Mouse (Mus musculus) cortical plate, adult 2 months (tissue): ENCODE measurements around the gene Gypa.

Experiments used
- CTCF ChIP-seq: fragments of 200-500 bp; IDR thresholded peaks from 2 replicates; pipeline ENCODE4 v1.5.1; 2011; ENCODE audit warnings: mild to moderate bottlenecking, control low read depth, low read length; ENCODE audit not compliant: insufficient read depth; ENCODE audit errors: extremely low read depth
- POLR2A ChIP-seq: fragments of 200-500 bp; IDR thresholded peaks from 2 replicates; pipeline ENCODE4 v1.6.1; 2011; ENCODE audit warnings: mild to moderate bottlenecking, low read length, control low read depth; ENCODE audit not compliant: insufficient read depth; ENCODE audit errors: extremely low read depth

DNA sequence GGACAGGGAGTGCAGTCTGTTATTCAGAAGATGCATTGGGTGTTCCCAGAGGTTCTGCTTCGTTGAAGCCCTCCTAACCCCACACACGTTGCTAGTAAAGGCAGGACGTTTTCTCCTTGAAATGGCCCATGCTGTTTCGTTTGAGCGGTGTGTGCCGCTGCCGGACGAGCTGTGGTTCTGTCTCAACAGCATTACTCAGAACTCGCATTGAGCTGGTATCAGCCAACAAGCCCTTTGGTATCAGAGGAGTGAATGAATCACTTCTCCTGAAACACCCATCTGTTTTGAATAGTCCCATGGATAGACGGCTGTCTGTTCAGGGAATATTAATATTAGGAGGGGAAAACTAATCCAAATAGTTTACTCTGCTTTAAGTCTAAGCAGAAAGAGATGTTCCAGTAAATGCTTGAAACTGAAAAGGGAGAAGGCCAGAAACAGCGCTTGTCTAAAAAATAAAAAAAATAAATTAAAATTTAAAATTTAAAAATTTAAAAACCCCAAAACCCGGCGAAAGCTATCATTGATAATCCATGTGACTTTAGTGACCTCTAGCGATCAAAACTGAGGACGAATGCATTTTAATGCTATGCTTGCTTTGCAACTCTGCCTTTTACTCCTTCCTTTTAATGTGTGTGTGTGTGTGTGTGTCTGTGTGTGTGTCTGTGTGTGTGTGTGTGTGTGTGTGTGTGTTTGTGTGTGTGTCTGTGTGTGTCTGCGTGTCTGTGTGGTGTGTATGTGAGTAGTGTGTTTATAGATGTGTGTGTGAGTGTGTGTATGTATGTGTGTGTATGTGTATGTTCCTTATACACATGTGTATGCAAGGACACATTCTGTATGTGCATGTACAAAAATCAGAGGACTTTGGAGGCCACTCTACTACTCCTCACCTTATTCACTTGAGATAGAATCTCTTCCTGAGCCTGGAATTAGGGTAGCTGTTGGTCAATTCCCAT, 10.5 kb upstream of the Gypa start:
- TF ChIP-seq CTCF (peak; percentile 26; the same call in 1 of the 2 replicates), POLR2A (no peak)
